Mouse (Mus musculus) spleen, postnatal 14 days (tissue): ENCODE measurements at regions not wholly inside any gene's neighbourhood (a gene's known extent, or its start where the extent isn't known, plus 50 kb on each side); places are given as distances from the start of the nearest gene placed in this dataset.

Experiments used
- DNase-seq, 2 experiments: peaks; one replicate each; pipeline ENCODE4 v3.0.0; 2021 to 2022; ENCODE audit warnings: low spot score in 2 of 2

GRCm38 (mm10) chr9:67610696-67611095 is 51.2 kb upstream of the Tln2 start:
- no peak for DNase-seq

DNA sequence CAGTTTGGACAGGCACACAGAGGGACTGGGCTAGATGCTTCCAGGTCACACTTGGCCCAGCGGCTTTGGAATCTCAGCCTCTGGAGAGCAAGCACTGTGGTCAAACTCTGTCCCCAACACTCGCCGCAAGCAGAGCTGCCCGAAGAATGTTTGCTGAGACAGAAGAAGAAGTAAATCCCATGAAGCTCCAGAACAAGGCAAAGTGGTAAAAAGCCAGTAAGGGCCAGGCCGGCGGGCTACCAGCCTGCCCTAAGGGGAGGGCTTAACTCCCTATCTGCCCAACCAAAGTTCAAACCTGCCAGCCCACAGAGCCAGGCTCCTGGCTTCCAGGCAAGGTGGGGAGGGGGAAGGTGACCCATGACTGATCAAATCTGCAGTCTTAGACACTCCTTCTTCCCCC is 52.2 kb upstream of the Tln2 start:
- no peak for DNase-seq

GRCm38 (mm10) chr9:67612101-67612500 is 52.6 kb upstream of the Tln2 start:
- no peak for DNase-seq

DNA sequence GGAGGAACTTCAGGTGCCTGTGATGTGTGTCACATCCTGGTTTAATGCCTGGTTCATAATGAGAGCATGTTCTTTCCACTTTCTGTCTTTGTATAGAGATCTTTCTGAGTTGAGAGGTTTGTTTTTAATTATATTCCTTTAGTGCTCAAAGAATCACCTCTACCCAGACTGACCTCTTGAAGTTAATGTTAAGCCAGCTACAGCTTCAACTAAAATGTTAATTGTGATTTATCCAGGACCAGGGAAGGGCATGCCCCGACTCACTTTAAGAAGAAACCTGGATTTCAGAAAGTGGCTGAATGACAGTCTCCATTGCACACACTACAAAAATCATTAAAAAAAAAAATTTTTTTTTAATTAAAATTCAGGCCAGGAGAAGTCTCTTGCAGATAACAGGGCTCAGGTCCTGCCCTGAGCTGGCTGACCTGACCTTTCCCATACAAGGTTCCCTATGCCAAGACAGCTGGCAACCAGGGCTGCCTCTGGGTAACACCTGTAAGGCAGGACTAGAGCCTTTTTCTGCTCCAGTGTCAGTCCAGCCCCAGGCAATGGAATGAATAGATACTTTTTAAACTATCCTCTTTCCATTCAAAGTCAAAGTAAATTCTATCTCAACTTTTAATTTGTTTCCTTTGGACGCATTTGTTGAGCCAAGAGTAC is 54.7 kb upstream of the Tln2 start:
- no peak for DNase-seq

- DNase-seq = no peak
Observed at GRCm38 (mm10) chr9:67616207-67616606, 56.7 kb upstream of the Tln2 start.

- DNase-seq = no peak
Observed at GRCm38 (mm10) chr9:67617341-67618217, 58.1 kb upstream of the Tln2 start.

- DNase-seq = no peak
Observed at GRCm38 (mm10) chr9:67620945-67621344, 61.4 kb upstream of the Tln2 start.

- DNase-seq = no peak
Observed at GRCm38 (mm10) chr9:67627196-67627595, 67.7 kb upstream of the Tln2 start.

GRCm38 (mm10) chr9:67629624-67630023 is 70.1 kb upstream of the Tln2 start:
- DNase-seq = no peak

DNA sequence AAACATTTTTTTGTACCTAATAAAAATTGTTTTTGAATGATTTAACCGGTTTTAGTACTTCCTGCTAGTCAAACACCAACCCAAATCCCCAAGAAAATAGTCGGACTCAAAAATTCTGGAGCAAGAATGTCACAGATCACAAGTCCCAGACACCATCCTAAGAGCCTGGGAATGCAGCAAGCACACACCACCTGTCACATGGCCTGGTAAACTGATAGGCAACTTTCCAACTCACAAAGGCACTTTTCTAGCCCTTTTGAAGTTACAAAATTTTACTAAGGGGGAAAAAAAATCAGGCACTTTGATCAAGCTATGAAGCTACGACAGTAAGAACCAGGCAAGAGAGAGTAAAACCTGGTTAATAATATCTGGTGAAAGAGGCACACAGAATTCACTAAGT is 70.7 kb upstream of the Tln2 start:
- no peak for DNase-seq

- DNase-seq = no peak
Observed at GRCm38 (mm10) chr9:67631741-67632243, 72.3 kb upstream of the Tln2 start.

GRCm38 (mm10) chr9:67632521-67633025 is 73.1 kb upstream of the Tln2 start:
- DNase-seq = no peak

DNA sequence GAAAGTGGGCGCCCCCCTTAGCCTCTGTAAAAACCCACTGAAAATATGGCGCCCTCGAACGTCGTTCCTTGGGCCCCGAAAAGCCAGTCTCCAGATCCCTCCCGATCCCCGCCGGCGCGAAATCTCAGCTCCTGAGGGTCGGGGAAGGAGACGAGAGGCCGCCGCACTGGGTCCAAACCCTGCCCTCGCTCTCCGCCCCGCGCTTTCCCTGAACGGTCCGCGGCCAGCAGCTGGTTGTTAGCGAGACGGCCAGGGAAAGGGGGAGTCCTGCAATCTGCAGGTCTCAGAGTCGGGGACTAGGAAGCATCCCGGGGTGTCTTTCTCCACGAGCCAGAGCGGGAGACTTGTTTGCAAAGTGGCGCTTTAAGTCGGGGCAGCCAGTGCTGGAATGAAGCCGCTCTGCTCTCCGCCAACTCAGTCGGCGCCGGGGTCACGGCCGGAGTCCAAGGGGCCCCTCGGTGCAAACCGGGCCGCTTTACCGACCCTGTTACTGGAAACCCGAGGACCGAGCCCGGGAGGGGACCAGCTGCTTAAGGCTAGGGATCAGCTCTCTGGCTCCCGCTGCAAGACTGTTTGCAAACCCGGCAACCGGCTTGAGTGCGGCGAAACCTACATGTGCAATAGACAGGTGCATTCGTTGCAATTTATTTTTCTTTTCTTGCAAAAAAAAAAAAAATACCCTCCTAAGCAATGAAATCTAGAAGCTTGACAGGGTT is 73.7 kb upstream of the Tln2 start:
- DNase-seq = no peak

DNA sequence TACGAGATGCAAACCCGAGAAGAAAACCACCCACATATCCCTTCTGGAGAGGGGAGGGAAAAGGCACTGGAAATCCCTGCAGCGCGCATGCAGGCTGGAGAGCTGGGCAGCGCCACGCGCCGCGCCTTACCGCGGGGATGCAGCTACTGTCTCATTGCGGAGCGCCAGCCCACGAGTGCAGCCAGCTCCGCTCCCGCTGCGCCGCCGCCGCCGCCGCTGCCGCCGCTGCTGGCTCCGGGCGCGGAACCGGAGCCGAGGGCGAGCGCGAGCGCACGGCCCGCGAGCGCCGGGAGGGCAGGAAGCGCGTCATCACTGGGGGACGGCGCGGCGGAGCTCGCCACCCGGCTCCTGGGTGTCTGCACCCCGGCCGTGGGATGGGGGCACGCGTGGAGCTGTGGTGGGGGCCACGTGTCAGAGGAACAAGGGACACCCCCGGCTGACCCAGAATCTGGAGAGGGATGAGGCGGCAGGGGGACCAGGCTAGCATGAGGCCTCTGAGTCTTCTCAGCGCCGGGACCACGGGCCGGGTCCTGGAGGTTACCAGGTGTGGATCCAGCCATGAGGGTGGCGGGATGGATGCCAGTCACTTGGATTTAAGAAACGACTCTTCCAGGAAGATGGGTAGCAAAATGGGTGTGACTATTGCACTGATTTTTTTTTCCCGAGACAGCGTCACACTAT is 74.4 kb upstream of the Tln2 start:
- no peak for DNase-seq

DNA sequence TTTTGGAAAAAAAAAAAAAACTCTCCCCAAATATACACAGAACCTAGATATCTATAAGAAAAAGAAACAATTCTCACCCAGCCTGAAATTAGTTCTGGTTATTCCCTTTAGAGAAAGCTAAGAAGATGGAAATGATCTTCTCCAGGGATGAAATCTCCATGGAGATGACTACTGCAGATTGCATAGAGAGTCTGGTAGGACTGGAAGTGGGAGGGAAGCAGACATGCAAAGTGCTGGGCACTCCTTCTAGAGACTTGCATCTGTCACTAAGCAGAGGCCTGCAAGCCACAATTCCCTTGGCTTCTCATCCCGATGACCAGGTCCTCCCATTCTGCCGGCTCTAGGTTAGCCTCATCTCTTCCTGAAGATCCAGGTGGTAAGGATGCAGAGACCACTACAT is 87.3 kb upstream of the Tln2 start:
- DNase-seq = no peak

- no peak for DNase-seq
Observed at GRCm38 (mm10) chr9:67664773-67665172, 94.5 kb upstream of the C2cd4b start.

DNA sequence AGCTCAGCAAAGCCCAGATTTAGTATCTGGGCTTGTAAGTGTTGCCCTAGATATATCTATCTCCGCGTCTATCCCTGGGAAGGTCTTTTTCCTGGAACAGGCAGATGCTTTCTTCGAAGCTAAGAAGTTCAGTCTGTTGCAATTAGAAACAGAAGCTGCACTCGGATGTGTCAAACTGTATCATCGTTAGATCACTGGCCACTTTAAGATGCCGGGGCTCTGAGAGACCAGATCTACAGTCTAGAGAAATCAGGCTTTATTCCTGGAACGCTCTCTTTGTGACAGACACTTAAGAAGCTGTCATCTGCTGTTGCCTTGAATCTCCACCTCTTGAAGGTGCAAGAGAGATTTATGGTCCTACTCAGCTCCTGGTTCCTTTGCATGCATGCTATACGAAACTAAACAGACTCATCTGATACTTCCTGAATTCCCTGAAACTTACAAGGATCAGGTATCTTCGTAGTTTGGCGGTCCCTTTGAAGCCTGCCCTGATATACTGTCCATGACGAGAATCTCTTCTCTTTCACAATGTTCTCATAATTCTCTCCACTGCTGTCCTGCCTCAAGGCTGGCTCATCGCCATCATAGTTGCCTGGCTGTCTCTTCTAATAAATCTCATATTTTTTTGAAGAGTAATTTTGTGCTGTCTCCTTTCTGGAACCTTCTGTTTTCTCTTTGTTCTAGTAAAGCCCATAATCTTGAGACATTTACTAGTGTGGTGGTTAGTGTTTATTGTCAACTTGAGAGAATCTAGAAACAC is 88.8 kb upstream of the C2cd4b start:
- no peak for DNase-seq

- no peak for DNase-seq
Observed at GRCm38 (mm10) chr9:67676906-67677305, 82.3 kb upstream of the C2cd4b start.

- DNase-seq = peak in 1 of 2 experiments; percentile 8
Observed at GRCm38 (mm10) chr9:67683367-67683766, 75.9 kb upstream of the C2cd4b start.

GRCm38 (mm10) chr9:67692396-67692795 is 66.8 kb upstream of the C2cd4b start:
- no peak for DNase-seq

DNA sequence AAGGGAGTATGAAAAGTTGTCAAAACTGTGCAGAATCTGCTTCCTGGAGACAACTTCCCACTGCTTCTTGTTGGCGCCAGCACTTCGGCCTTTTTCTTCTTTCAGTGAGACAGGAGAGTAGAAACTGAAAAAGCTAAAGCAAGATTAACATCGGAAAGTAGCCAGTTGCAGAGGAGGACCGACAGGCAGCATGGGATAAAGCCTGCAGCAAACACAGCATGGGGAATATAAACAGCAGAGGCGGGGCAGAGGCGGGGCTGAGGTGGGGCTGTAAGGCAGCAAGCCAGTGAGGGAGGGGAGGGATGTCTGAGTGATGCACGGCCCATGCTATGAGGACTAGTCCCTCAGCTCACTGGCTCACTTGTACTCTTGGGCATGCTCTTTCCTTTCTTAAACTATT is 65.5 kb upstream of the C2cd4b start:
- no peak for DNase-seq
